Mouse (Mus musculus): ENCODE data around the gene Gm43064.

The Gm43064 gene

GRCm38 (mm10) chr3:103853804-103854203 lies 44.4 kb downstream of the Gm43064 start:
- no peak for DNase-seq (ENCODE audit: low read depth, low spot score)

DNA sequence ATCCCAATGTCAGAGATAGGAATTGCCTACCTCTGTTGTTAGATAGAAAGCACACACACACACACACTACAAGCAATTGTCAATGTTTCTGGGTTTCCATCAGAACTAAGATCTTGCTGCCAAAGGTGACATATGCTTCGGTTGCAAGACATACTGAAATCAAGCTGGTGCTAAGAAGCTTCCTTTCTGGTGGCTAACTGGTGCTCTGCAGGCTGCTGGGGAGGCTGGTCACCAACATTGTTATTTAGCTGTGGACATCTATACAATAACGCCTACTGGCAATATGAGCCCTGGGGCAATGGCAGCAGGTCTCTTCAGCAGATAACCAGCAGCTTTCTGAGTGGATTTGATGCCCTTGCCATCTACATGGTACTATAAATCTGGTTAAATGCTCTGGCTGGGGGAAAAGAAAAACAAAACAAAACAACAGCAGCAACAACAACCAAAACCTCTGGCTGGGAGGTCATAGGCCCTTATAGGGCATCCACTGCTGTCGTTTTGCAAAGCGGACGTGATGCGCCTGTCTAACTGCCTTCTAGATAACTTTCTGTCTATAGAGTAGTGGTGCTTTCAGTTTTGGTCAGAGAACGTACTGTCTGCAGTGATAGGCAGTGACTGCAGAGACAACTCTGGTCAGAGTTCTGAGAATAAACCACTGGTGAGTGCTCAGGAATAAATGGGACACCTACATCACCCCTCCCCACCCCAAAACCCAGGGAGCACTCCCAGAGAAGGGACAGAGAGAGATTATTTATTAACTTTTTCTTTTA lies 47.8 kb downstream of the Gm43064 start:
- no peak for DNase-seq (ENCODE audit: low read depth, low spot score)

- DNase-seq (ENCODE audit: low read depth, low spot score) = no peak
These were observed 48.7 kb downstream of the Gm43064 start for GRCm38 (mm10) chr3:103857977-103858563.

DNA sequence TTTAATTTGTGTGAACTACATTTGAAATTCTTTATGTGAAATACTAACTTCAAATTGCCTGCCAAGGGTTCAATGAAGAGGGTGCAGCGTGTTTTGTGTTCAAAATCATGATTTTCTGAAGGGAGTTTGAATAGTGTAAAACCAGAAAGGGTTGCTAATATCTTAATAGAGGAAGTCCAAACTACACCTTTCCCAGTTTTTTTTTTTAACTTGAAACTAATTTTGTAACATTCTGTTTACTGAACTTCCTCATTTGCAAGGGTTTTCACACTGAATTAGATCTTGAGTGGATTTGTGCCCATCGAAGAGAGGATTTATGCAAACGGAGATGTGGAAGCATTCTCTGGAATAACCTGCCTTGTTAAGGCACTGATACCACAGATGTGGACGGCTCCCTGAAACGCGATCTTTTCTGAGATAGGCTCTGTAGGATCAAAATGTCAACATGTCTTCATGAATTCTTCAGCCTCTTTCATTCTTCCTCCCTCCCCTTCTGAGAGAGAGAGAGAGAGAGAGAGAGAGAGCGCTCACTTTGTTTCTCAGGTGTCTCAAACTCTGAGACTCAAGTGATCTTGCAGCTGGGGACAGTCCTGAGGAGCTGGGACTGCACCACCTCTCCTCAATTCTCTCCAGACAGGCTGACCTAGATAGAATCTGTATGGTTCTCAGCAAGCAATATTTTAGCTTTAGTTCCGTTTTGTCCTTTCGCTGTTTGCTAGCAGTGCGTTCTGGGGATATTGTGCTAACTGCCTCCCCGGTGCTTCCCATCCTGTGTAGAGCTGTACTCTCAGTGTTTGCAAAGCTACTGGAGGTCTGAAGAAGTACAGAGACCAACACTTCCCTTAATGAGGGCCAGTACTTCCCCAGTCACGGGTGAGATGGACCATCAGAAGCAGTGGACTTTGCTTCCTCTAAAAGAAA lies 49.8 kb downstream of the Gm43064 start, which contains the start of gene Ptpn22:
Ptpn22 (plus strand) TSS at position 915 of the 921 bp plus-strand sequence.
- no peak for DNase-seq (ENCODE audit: low read depth, low spot score)

DNA sequence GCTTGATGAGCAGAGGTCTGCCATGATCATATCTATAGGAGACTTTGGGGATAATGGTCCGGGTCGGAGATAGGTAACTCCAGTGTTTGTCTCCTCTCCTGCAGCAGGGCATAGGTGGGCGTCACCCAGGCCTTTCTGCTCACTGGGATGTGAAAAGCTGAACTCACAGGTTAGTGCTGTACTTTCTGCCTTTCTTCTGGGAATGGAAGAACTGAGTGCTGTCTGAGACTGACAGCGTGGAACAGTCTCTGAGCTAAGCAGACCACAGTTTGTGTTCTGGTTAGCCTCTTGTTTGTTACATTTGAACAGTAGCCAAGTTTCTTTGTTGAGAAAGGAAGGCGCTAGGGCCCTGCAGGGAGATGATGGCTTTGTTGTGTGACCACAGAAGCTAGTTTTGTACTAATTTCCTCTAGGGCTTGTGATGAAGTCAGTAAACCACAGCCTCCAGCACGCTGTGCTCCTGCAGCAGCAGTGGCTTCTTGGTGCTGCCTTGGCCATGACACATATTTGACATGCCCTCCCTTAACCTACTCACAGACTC lies 50.5 kb downstream of the Gm43064 start:
- no peak for DNase-seq (ENCODE audit: low read depth, low spot score)

- no peak for DNase-seq (ENCODE audit: low read depth, low spot score)
These were observed 53.4 kb downstream of the Gm43064 start for GRCm38 (mm10) chr3:103862721-103863220.

DNA sequence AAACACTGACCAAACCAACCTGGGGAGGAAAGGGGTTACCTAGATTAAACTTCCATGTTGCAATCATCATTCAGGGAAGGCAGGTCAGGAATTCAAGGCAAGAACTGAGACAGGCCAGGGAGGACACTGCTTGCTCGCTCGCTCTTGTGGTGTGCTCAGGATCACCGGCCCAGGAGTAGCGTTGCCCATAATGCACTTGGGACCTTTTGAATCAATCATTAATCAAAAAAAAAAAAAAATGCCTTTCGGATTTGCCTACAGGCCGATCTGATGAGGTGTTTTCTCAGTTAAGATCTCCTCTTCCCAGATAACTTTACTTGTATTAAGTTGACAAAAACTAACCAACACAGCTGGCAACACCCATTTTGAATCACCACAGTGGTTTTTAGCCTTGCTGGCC lies 54.8 kb downstream of the Gm43064 start:
- DNase-seq (ENCODE audit: low read depth, low spot score) = no peak

DNA sequence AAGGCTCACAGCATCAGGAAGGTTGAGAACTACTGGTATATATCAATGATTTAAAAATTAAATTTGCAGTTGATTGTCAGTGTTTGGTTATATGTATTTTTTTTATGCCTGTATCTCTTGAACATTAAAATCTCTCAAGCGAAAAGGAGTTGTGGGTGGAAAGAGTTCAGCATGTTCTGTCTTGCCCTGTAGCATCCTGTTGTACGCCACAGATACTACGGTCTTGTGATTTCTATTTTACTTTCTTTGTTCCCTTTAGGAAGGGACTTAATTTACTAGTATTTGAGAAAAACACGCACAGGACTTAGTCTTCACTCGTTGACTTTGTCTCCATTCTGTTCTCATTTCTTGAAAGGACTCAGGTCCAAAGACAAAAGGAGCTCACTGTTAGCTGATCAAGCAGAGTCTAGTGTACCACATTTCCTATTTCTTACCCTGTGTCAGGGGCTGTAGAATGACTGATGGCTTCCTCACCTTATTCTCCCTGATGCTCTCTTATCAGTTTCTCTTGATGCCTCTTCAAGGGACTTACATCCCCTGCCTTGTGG lies 58.1 kb downstream of the Gm43064 start:
- no peak for DNase-seq (ENCODE audit: low read depth, low spot score)

DNA sequence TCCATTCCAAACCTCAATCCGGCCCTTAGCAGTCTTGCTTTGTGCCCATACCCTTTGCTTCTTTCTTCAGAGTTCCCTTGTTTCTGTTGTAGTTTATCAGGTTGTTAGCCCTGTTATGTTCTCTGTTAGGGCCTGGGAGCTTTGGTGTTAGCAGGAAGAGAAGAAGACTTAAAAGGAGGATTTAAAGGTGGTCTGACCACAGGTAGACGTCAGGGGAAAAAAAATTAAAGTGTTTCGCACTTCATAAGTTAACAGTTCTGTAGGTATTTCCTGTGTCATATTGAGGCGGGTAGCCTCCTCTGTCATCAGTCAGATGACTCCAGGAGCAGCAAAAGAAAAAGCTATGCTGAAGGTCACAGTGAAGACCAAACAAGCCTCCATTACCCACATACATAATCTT lies 58.6 kb downstream of the Gm43064 start:
- DNase-seq (ENCODE audit: low read depth, low spot score) = no peak

- DNase-seq (ENCODE audit: low read depth, low spot score) = no peak
These were observed 63.3 kb downstream of the Gm43064 start for GRCm38 (mm10) chr3:103872663-103873098.

- DNase-seq (ENCODE audit: low read depth, low spot score) = no peak
These were observed 65.0 kb downstream of the Gm43064 start for GRCm38 (mm10) chr3:103874329-103874728.

- no peak for DNase-seq (ENCODE audit: low read depth, low spot score)
These were observed 76.6 kb downstream of the Gm43064 start for GRCm38 (mm10) chr3:103885946-103886345.

DNA sequence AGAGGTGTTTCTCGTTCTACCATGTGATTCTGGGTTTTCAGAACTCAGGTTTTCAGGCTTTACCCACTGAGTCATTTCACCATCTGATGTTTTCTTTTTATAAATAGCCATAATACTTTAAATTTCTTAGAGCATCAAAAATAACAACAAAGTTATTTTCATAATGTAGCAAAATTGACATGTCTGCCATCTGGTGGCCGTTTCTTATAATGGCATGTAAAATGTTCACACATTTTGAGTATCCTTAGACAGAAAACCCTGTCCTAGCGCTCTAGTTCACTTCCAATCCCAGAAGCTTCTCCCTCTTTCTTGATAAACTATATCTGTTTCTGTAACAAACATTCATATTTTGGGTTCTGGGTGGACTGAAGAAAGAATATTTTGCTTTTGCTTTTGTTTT lies 78.2 kb downstream of the Gm43064 start:
- peak; percentile 19 for DNase-seq (ENCODE audit: low read depth, low spot score)
